Mouse (Mus musculus): ENCODE measurements around the gene Usp40. TPM values are rescaled to one million over a fixed set of nuclear protein-coding genes. Genes with fewer than 3 reads are reported as not detected.

The Usp40 gene
- polyA plus RNA-seq, 1 experiment from 2014 or later, result 27.5 TPM

DNA sequence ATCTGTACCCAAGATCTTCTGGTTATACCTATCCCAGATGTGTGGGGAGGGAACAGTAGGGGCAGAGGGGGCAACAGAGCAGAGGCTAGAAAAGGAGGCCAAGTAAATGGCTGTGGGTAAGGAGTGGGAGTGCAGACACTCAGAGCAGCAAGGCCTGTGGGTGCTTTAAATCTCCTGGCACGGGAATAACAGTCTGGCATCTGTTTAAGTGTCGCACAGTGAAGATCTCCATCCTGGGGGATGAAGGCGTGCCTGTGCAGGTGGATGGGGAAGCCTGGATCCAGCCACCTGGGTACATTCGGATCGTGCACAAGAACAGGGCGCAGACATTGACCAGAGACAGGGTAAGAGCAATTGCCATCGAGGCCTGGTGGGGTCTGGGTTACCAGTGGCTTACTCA lies 72.3 kb downstream of the Usp40 start:
- H3K27ac ChIP-seq, result no peak overlapping the region
- peaks cover 98% of the 10 kb centered on the region for H3K36me3 ChIP-seq
- peaks cover 4% of the 10 kb centered on the region; the same call in 1 of the 2 replicates for H3K4me1 ChIP-seq (replicated peaks)
- 91% methylated on average over 7 of the region's 7 CpGs for WGBS
- DNase-seq (ENCODE audit: low spot score), result no peak
- H3K4me3 ChIP-seq, result no peak overlapping the region
- no peaks in the 10 kb centered on the region for H3K27me3 ChIP-seq (ENCODE audit: insufficient read depth, poor library complexity, severe bottlenecking)
- H3K9me3 ChIP-seq, result no peaks in the 10 kb centered on the region

GRCm38 (mm10) chr1:87935546-87935945 lies 72.8 kb downstream of the Usp40 start:
- no peaks in the 10 kb centered on the region for H3K9me3 ChIP-seq
- no peaks in the 10 kb centered on the region for H3K27me3 ChIP-seq (ENCODE audit: insufficient read depth, poor library complexity, severe bottlenecking)
- WGBS, result 93% methylated on average over 2 of the region's 2 CpGs
- no peak for DNase-seq (ENCODE audit: low spot score)
- peaks cover 4% of the 10 kb centered on the region; the same call in 1 of the 2 replicates for H3K4me1 ChIP-seq (replicated peaks)
- no peak overlapping the region for H3K27ac ChIP-seq
- H3K4me3 ChIP-seq, result no peak overlapping the region
- peaks cover 98% of the 10 kb centered on the region for H3K36me3 ChIP-seq

DNA sequence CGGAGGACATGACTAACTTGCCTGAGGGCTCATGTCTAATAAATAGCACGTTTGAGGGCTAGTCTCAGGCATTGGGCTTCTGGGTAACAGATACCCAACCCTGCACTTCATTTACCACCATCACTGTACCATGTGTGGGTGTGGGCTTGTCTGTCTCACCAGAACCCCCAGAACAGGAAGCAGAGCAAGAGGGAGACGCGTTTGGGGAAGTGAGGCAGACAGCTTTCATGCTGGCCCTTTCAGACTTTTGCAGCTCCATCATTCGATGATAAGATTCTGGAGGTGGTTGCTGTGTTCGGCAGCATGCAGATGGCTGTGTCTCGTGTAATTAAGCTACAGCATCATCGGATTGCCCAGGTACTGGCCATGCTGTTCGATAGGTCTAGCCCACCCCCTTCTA lies 73.3 kb downstream of the Usp40 start:
- DNase-seq (ENCODE audit: low spot score), result no peak
- peaks cover 98% of the 10 kb centered on the region for H3K36me3 ChIP-seq

DNA sequence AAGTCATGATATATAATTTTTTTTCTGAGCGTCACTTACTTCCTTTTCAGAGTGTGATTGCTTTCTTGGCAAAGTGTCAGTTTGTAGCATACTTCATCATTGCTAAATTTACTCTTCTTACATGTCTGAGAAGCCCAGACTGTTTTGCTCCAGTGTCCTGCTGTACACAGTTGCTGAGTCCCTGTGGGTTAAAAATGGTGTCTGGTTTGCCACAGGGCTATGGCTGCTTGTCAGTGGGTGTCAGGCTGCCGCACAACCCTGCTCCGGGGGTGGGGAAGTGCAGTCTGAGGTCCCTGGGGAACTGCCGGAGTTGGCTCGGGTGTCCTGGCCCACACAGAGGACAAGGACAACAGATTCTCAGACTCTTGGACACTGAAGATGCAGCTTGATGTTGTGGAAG lies 75.3 kb downstream of the Usp40 start:
- Histone ChIP-seq H3K36me3 (peaks cover 97% of the 10 kb centered on the region), H3K4me1 (replicated peaks) (peaks cover 4% of the 10 kb centered on the region; the same call in 1 of the 2 replicates), H3K27me3 (ENCODE audit: insufficient read depth, poor library complexity, severe bottlenecking) (no peaks in the 10 kb centered on the region), H3K27ac (no peak overlapping the region), H3K4me3 (no peak overlapping the region), H3K9me3 (no peaks in the 10 kb centered on the region)
- no peak for DNase-seq (ENCODE audit: low spot score)
- 85% methylated on average over 5 of the region's 5 CpGs for WGBS

More for the DNA sequence above, 73.3 kb downstream of the Usp40 start:
- WGBS, result 92% methylated on average over 9 of the region's 9 CpGs
- Histone ChIP-seq H3K9me3 (no peaks in the 10 kb centered on the region), H3K27me3 (ENCODE audit: insufficient read depth, poor library complexity, severe bottlenecking) (no peaks in the 10 kb centered on the region), H3K4me3 (no peak overlapping the region), H3K4me1 (replicated peaks) (peaks cover 4% of the 10 kb centered on the region; the same call in 1 of the 2 replicates), H3K27ac (no peak overlapping the region)

DNA sequence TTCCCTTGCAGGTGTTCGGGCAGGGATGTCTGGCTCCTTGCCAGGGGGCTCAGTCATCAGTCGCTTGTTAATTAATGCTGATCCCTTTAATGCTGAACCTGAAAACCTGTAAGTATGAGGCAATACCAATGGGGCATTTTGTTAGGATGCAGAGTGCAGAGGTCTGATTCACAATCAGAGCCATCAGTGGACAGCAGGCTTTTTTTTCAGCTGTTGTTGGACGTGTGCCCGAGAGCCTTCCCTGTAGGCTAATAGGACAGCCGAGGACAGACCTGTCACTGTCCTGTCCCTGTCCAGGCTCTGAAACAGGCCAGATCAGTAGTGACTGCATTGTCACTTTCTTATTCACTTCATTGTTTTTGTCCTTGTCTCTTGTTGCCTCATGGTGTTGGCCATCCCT lies 78.6 kb downstream of the Usp40 start:
- Histone ChIP-seq H3K27me3 (ENCODE audit: insufficient read depth, poor library complexity, severe bottlenecking) (no peaks in the 10 kb centered on the region), H3K9me3 (no peaks in the 10 kb centered on the region), H3K4me3 (no peak overlapping the region), H3K36me3 (peaks cover 97% of the 10 kb centered on the region), H3K27ac (no peak overlapping the region), H3K4me1 (replicated peaks) (peaks cover 4% of the 10 kb centered on the region; the same call in 1 of the 2 replicates)
- DNase-seq (ENCODE audit: low spot score), result no peak
- WGBS, result 90% methylated on average over 5 of the region's 5 CpGs

DNA sequence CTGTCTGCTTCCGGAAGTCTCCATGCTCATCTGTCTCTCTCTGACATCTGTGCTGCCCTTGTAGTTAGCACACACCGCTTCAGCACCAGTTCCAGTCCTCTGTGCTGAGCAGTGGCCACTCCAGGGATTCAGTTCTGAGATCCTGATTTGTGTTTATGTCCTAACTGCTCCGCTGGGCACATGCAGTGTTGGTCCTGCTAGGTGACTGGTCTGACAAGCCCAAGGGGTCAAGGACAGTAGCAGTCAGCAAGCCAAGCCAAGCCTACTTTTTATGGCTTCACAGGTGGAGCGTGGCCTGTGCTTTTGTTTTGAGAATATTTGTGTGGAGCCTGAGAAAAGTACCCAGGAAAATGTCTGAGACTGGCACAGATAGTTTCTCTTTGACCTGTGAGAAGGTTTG lies 83.5 kb downstream of the Usp40 start:
- no peak overlapping the region for H3K4me3 ChIP-seq
- 96% methylated on average over 4 of the region's 4 CpGs for WGBS

DNA sequence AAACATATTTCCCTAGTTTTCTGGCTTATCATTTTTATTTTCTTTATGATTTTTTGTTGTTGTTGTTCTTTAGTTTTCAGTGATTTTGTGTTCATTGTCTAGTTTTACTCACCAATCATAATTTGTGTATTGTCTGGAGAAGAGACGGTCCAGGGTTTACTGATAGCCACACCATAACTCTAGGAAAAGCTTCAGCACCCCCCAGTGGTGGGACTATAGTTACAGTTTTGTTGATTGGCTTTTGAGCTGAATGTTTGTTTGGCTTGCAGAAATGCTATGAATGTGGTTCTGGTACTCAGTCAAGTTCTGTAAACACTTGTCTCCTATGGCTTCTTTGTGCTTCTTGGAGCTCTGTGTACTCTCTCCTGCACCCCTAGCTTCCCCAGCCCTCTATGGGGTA lies 85.7 kb downstream of the Usp40 start:
- no peak for DNase-seq (ENCODE audit: low spot score)
- no peaks in the 10 kb centered on the region for H3K4me1 ChIP-seq (replicated peaks)
- H3K4me3 ChIP-seq, result no peak overlapping the region
- peaks cover 96% of the 10 kb centered on the region for H3K36me3 ChIP-seq
- WGBS, result 76% methylated on average over 1 of the region's 1 CpGs
- H3K27me3 ChIP-seq (ENCODE audit: insufficient read depth, poor library complexity, severe bottlenecking), result no peaks in the 10 kb centered on the region
- H3K9me3 ChIP-seq, result no peaks in the 10 kb centered on the region
- no peak overlapping the region for H3K27ac ChIP-seq

More for the DNA sequence above, 83.5 kb downstream of the Usp40 start:
- no peak for DNase-seq (ENCODE audit: low spot score)
- Histone ChIP-seq H3K27me3 (ENCODE audit: insufficient read depth, poor library complexity, severe bottlenecking) (no peaks in the 10 kb centered on the region), H3K9me3 (no peaks in the 10 kb centered on the region), H3K36me3 (peaks cover 95% of the 10 kb centered on the region), H3K4me1 (replicated peaks) (no peaks in the 10 kb centered on the region), H3K27ac (no peak overlapping the region)

- Histone ChIP-seq H3K36me3 (peaks cover 95% of the 10 kb centered on the region), H3K27me3 (ENCODE audit: insufficient read depth, poor library complexity, severe bottlenecking) (no peaks in the 10 kb centered on the region), H3K4me3 (no peak overlapping the region), H3K4me1 (replicated peaks) (no peaks in the 10 kb centered on the region), H3K27ac (no peak overlapping the region), H3K9me3 (no peaks in the 10 kb centered on the region)
- 89% methylated on average over 3 of the region's 3 CpGs for WGBS
- DNase-seq (ENCODE audit: low spot score), result no peak
These were observed 88.2 kb downstream of the Usp40 start for GRCm38 (mm10) chr1:87920056-87920614.

- Histone ChIP-seq H3K27ac (no peak overlapping the region), H3K4me1 (replicated peaks) (no peaks in the 10 kb centered on the region), H3K36me3 (peaks cover 76% of the 10 kb centered on the region), H3K4me3 (no peak overlapping the region), H3K27me3 (ENCODE audit: insufficient read depth, poor library complexity, severe bottlenecking) (no peaks in the 10 kb centered on the region), H3K9me3 (no peaks in the 10 kb centered on the region)
- no peak for DNase-seq (ENCODE audit: low spot score)
- WGBS, result 95% methylated on average over 2 of the region's 2 CpGs
These were observed 90.3 kb downstream of the Usp40 start for GRCm38 (mm10) chr1:87918061-87918460.

DNA sequence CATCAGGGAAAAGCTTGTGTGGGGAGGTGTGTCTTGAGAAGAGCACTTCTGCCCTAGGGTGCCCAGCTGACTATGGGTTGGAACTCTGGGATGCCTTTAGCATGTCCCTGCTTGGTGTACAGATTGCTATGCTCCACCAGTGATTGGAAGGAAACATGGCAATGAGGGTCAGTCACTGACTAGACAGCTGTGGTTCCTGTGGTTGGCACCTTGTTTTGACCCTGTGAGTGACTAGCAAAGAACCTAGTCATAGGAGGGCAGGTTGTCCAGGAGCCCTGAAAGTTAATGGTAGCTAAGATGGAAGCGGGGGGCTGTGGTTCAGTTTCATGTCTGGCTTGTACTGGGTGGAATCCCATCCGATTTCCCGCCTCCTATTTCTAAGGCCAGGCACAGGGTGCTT lies 91.0 kb downstream of the Usp40 start:
- WGBS, result 92% methylated on average over 3 of the region's 3 CpGs
- Histone ChIP-seq H3K27me3 (ENCODE audit: insufficient read depth, poor library complexity, severe bottlenecking) (no peaks in the 10 kb centered on the region), H3K4me1 (replicated peaks) (no peaks in the 10 kb centered on the region), H3K36me3 (peaks cover 71% of the 10 kb centered on the region), H3K27ac (no peak overlapping the region), H3K4me3 (no peak overlapping the region), H3K9me3 (no peaks in the 10 kb centered on the region)
- no peak for DNase-seq (ENCODE audit: low spot score)

DNA sequence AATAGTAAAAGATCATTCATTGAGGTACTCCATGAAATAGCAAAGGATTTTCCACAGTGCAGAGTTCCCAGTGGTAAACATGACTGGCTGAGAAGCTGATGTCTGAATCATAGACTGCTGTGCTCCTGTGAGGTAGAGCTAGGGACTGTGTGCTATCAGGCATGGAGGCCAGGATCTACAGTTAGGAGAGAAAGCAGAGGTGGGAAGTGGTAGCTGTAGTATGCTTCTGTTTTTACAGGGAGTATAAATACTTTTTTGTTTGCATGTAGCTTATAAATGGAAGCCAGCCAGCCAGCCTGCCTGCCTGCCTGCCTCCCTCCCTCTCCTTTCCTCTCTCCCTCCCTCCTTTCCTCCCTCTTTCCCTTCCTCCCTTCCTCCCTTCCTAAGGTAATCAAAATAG lies 95.0 kb downstream of the Usp40 start:
- Histone ChIP-seq H3K4me3 (no peak overlapping the region), H3K9me3 (no peaks in the 10 kb centered on the region), H3K4me1 (replicated peaks) (0 out of 2 replicates have a peak, but pooled peaks cover 1% of the 10 kb centered on the region), H3K36me3 (peaks cover 45% of the 10 kb centered on the region), H3K27ac (no peak overlapping the region), H3K27me3 (ENCODE audit: insufficient read depth, poor library complexity, severe bottlenecking) (no peaks in the 10 kb centered on the region)
- no peak for DNase-seq (ENCODE audit: low spot score)

DNA sequence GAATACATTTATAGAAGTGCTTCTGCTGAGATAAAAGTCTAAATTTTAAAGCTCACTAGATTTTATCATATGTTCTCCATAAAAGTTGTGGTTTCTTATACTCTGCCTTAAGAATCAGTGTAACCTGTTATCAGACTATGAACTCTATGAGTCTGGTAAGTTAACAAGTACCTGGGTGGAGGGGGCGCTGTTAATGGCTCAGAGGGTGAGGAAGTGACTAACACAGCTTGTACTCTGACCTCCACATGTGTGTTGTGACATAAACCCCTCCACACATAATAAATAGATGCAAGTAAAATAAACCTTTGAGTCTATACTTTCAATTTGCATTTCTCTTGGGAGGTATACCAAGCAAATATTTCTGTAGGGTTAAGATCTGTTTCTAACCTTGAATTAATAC lies 97.9 kb downstream of the Usp40 start:
- no peak overlapping the region for H3K4me3 ChIP-seq
- 79% methylated on average over 1 of the region's 1 CpGs for WGBS
- H3K27me3 ChIP-seq (ENCODE audit: insufficient read depth, poor library complexity, severe bottlenecking), result no peaks in the 10 kb centered on the region
- peaks cover 31% of the 10 kb centered on the region for H3K36me3 ChIP-seq
- no peaks in the 10 kb centered on the region for H3K9me3 ChIP-seq
- H3K4me1 ChIP-seq (replicated peaks), result 0 out of 2 replicates have a peak, but pooled peaks cover 5% of the 10 kb centered on the region
- no peak overlapping the region for H3K27ac ChIP-seq
- DNase-seq (ENCODE audit: low spot score), result no peak

DNA sequence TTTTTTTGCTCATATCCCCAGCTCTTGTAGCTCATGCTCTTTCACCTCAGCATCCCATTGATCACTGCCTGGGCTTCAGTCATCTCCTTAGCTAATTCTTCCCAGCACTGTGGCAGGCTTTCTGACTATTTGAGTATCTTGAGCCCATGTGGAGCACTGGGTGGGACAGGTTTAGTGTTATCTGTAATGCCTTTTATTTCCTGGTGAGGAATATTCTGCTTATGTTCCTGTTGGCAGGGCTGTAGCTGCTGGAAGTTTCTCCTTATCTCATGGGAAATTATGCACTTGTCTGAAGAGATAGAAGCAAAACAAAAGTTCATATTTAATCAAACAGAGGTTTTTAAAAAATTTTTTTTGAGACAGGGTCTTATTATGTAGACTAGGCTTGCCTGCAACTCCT lies 98.8 kb downstream of the Usp40 start:
- no peak for DNase-seq (ENCODE audit: low spot score)
- H3K27me3 ChIP-seq (ENCODE audit: insufficient read depth, poor library complexity, severe bottlenecking), result no peaks in the 10 kb centered on the region
- H3K9me3 ChIP-seq, result no peaks in the 10 kb centered on the region
- H3K4me3 ChIP-seq, result no peak overlapping the region
- H3K36me3 ChIP-seq, result peaks cover 25% of the 10 kb centered on the region
- no peak overlapping the region for H3K27ac ChIP-seq
- H3K4me1 ChIP-seq (replicated peaks), result 0 out of 2 replicates have a peak, but pooled peaks cover 5% of the 10 kb centered on the region

DNA sequence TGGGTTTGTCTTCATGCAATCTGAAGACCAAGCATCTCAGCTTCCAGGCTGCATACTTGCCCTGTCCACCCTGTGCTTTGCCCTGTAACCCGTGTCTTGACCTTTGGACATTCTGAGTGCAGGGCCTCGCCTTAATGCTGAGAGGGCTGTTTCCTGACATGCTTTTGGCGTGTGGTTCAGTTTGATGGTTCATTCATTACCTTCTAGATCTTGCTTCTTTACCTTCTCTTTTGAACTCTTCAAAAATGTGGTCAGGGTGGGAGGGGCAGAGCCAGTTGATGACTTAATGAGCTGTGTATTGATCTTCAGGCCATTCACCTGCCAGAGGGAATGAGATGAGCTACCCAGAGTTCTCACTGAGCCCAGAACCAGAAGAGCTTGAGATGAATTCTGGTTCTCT lies 99.6 kb downstream of the Usp40 start:
- no peak for DNase-seq (ENCODE audit: low spot score)
- Histone ChIP-seq H3K4me1 (replicated peaks) (0 out of 2 replicates have a peak, but pooled peaks cover 5% of the 10 kb centered on the region), H3K27me3 (ENCODE audit: insufficient read depth, poor library complexity, severe bottlenecking) (no peaks in the 10 kb centered on the region), H3K27ac (no peak overlapping the region), H3K4me3 (no peak overlapping the region), H3K9me3 (no peaks in the 10 kb centered on the region), H3K36me3 (peaks cover 25% of the 10 kb centered on the region)
- 83% methylated on average over 3 of the region's 3 CpGs for WGBS

Measured in hindbrain, embryonic 10.5 days (tissue).